Mouse (Mus musculus) lung, adult 2 months (tissue): Measurements from ENCODE around the gene Ccnb1.

Source experiments
- CTCF ChIP-seq: fragments of 200-500 bp; IDR thresholded peaks from 2 replicates; pipeline ENCODE4 v1.5.1; 2011; ENCODE audit warnings: mild to moderate bottlenecking, low read length, control low read depth; ENCODE audit not compliant: insufficient read depth
- POLR2A ChIP-seq: fragments of 200-500 bp; IDR thresholded peaks from 2 replicates; pipeline ENCODE4 v1.6.1; 2011; ENCODE audit warnings: low read depth, mild to moderate bottlenecking, control low read depth, low read length, borderline replicate concordance; ENCODE audit errors: extremely low read depth

DNA sequence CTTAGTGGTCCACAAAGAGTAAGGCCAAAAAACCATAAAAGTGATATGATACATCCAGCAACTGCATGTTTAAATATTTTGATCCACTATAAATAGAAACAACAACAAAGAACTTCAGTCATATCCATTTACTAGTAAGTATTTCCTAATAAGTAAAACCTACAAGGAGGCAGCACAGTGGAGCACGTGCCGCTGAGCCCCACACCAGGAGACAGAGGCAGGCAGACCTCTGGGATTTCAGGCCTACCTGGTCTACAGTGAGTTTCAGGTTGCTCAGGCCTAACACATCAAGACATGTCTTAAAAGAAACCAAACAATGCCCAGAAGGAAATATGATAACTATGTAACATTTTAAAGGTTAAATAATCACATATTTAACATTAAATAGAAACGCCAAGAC is 38.5 kb upstream of the Ccnb1 start:
- TF ChIP-seq POLR2A (no peak), CTCF (no peak)
